Mouse (Mus musculus) G1E (cell line): ENCODE results near the gene Ndufv3. TPM values are rescaled to one million over a fixed set of nuclear protein-coding genes. Genes with fewer than 3 reads are reported as not detected.

Source experiments
- ATAC-seq: 2 replicates; pipeline ENCODE4 v1.8.0; 2016; ENCODE audit warnings: mild to moderate bottlenecking; ENCODE audit not compliant: insufficient number of reproducible peaks, poor library complexity, low FRiP score, severe bottlenecking; ENCODE audit errors: extremely low read depth
- DNase-seq: peaks from one replicate; pipeline ENCODE4 v3.0.0; 2012; ENCODE audit warnings: low spot score
- H3K27me3 ChIP-seq: 2 replicates; pipeline ENCODE4 v1.6.1; 2012; ENCODE audit warnings: mild to moderate bottlenecking, low read length, inconsistent platforms; ENCODE audit not compliant: insufficient read depth
- H3K36me3 ChIP-seq: replicated peaks from 2 replicates; pipeline ENCODE3; 2012; ENCODE audit warnings: mild to moderate bottlenecking, inconsistent platforms
- H3K4me1 ChIP-seq: 2 replicates; pipeline ENCODE4 v1.6.1; 2012; ENCODE audit warnings: low read depth, low read length, inconsistent platforms, mixed read lengths; ENCODE audit not compliant: insufficient read depth
- H3K4me3 ChIP-seq: 2 replicates; pipeline ENCODE4 v1.5.1; 2012; ENCODE audit warnings: low read depth, mild to moderate bottlenecking, inconsistent platforms, low read length, moderate library complexity, mixed read lengths
- H3K9me3 ChIP-seq: replicated peaks from 2 replicates; pipeline ENCODE4 v1.6.1; 2012; ENCODE audit warnings: inconsistent platforms
- CTCF ChIP-seq: IDR thresholded peaks from 2 replicates; pipeline ENCODE4 v1.5.1; 2012; ENCODE audit warnings: low read depth, low read length, inconsistent platforms, mixed read lengths
- GATA1 ChIP-seq: IDR thresholded peaks from 2 replicates; pipeline ENCODE4 v1.6.1; 2012; ENCODE audit warnings: borderline replicate concordance, low read length, inconsistent platforms, mixed read lengths
- GATA2 ChIP-seq: IDR thresholded peaks from 2 replicates; pipeline ENCODE4 v1.6.1; 2012; ENCODE audit warnings: low read depth, low read length, inconsistent platforms, borderline replicate concordance
- POLR2AphosphoS5 ChIP-seq: IDR thresholded peaks from 2 replicates; pipeline ENCODE4 v1.6.1; 2012; ENCODE audit warnings: low read depth, low read length, inconsistent platforms; ENCODE audit not compliant: insufficient replicate concordance
- TAL1 ChIP-seq: conservative IDR thresholded peaks from 2 replicates; pipeline ENCODE4 v1.6.1; 2012; ENCODE audit warnings: low read depth, low read length, inconsistent platforms, mixed read lengths
- polyA plus RNA-seq: library from polyadenylated mRNA; stranded (reverse); fragments of >175 nt; gene quantifications from 2 replicates; pipeline ENCODE4 v1.2.3, GENCODE M21; 2012
- total RNA-seq, 2 experiments: library from RNA; stranded (forward) in 1 of 2; stranded (reverse) in 1 of 2; fragments of 200-1000 nt in 1 of 2; fragments of >200 nt in 1 of 2; fragmentation: Nextera tagmentation in 1 of 2; gene quantifications; 2 replicates each; pipeline ENCODE4 v1.2.3; 2014 to 2017

Ndufv3 gene
- total and polyA plus RNA-seq, 3 experiments, result 180 to 713 (median 693) TPM

- Histone ChIP-seq H3K4me3 (no peak overlapping the region), H3K4me1 (peaks cover 61% of the 10 kb centered on the region), H3K9me3 (no peaks in the 10 kb centered on the region), H3K27me3 (no peaks in the 10 kb centered on the region), H3K36me3 (peaks cover 100% of the 10 kb centered on the region)
- TF ChIP-seq CTCF (no peak), GATA1 (no peak), GATA2 (no peak), POLR2AphosphoS5 (no peak), TAL1 (no peak)
- no peak for ATAC-seq
- DNase-seq, result no peak
Measured at GRCm38 (mm10) chr17:31505013-31505412, 14.9 kb upstream of the Ndufv3 start.

- no peak for ATAC-seq
- Histone ChIP-seq H3K4me3 (no peak overlapping the region), H3K9me3 (no peaks in the 10 kb centered on the region), H3K4me1 (peaks cover 73% of the 10 kb centered on the region), H3K27me3 (no peaks in the 10 kb centered on the region), H3K36me3 (peaks cover 97% of the 10 kb centered on the region)
- TF ChIP-seq TAL1 (no peak), GATA1 (no peak), POLR2AphosphoS5 (no peak), CTCF (no peak), GATA2 (no peak)
- no peak for DNase-seq
Measured at GRCm38 (mm10) chr17:31506282-31506681, 13.6 kb upstream of the Ndufv3 start.

DNA sequence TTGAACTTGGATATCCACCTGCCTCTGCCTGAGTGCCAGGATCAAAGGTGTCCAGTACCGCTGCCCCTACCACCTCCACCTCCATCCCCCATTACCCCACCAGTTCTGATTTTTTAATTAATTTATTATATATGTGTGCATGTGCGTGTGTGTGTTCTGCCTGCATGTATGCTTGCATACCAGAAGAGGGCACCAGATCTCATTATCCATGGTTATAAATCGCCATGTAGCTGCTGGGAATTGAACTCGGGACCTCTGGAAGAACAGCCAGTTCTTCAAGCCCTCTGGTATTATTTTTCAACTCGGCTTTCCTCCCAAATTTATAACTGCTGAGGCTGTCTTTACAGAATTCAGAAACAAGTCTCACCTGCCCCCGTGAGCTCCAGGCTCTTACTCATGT, 9.0 kb upstream of the Ndufv3 start:
- no peak for DNase-seq

GRCm38 (mm10) chr17:31511792-31512495, 8.0 kb upstream of the Ndufv3 start:
- DNase-seq (peak; percentile 77), ATAC-seq (peak; percentile 77)
- Histone ChIP-seq H3K27me3 (no peaks in the 10 kb centered on the region), H3K9me3 (no peaks in the 10 kb centered on the region), H3K4me3 (peak overlapping the region; percentile 91), H3K36me3 (peaks cover 48% of the 10 kb centered on the region), H3K4me1 (peaks cover 45% of the 10 kb centered on the region)
- TF ChIP-seq POLR2AphosphoS5, result no peak
- no peak for TF ChIP-seq GATA1
- TF ChIP-seq TAL1, result no peak
- no peak for TF ChIP-seq GATA2
- TF ChIP-seq CTCF, result no peak

More for the DNA sequence above, 9.0 kb upstream of the Ndufv3 start:
- TF ChIP-seq TAL1 (no peak), CTCF (no peak), GATA1 (no peak), POLR2AphosphoS5 (no peak), GATA2 (no peak)
- H3K36me3 ChIP-seq, result peaks cover 58% of the 10 kb centered on the region
- peak overlapping the region; percentile 91 for H3K4me3 ChIP-seq
- no peaks in the 10 kb centered on the region for H3K9me3 ChIP-seq
- no peaks in the 10 kb centered on the region for H3K27me3 ChIP-seq
- ATAC-seq, result no peak
- peaks cover 52% of the 10 kb centered on the region for H3K4me1 ChIP-seq

- peaks cover 39% of the 10 kb centered on the region for H3K4me1 ChIP-seq
- no peak for ATAC-seq
- no peak for DNase-seq
- no peaks in the 10 kb centered on the region for H3K9me3 ChIP-seq
- H3K36me3 ChIP-seq, result peaks cover 41% of the 10 kb centered on the region
- no peaks in the 10 kb centered on the region for H3K27me3 ChIP-seq
- TF ChIP-seq TAL1 (no peak), POLR2AphosphoS5 (no peak), CTCF (no peak), GATA1 (no peak), GATA2 (no peak)
- H3K4me3 ChIP-seq, result peak overlapping the region; percentile 91
Measured at GRCm38 (mm10) chr17:31512593-31512992, 7.3 kb upstream of the Ndufv3 start.

DNA sequence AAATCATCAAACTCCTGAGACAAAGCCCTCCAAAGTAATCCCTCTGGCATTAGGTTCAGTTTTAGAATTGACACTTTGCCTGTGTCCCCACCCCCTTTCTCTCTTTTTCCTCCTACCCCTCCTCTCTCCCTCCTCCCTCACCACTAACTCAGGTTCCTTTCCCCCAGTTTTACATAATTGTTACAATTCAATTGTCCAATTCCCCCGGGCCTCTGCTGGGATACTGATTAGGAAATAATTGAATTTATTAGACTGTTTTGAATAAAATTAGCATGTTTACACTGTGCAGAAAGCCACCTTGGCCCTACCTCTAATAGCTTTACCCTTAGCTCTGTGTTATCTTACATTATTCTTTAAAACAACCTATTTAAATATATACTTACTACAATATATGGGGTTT, 5.2 kb upstream of the Ndufv3 start:
- peaks cover 20% of the 10 kb centered on the region for H3K36me3 ChIP-seq
- H3K4me1 ChIP-seq, result peaks cover 38% of the 10 kb centered on the region
- H3K27me3 ChIP-seq, result no peaks in the 10 kb centered on the region
- H3K4me3 ChIP-seq, result no peak overlapping the region
- no peak for TF ChIP-seq POLR2AphosphoS5
- TF ChIP-seq TAL1, result no peak
- no peak for TF ChIP-seq CTCF
- no peak for TF ChIP-seq GATA2
- TF ChIP-seq GATA1, result no peak
- DNase-seq (no peak), ATAC-seq (no peak)
- no peaks in the 10 kb centered on the region for H3K9me3 ChIP-seq
